Mouse (Mus musculus) thymus, adult 2 months (tissue): ENCODE results near the gene Ap1m2.

ENCODE experiments used
- CTCF ChIP-seq: fragments of 200-500 bp; IDR thresholded peaks from 2 replicates; pipeline ENCODE4 v1.5.1; 2012; ENCODE audit warnings: mild to moderate bottlenecking, control low read depth, low read length, moderate library complexity, borderline replicate concordance; ENCODE audit not compliant: control insufficient read depth, poor library complexity, insufficient read depth; ENCODE audit errors: extremely low read depth
- POLR2A ChIP-seq: fragments of 200-500 bp; IDR thresholded peaks from 2 replicates; pipeline ENCODE4 v1.6.1; 2012; ENCODE audit warnings: mild to moderate bottlenecking, low read length, control low read depth, moderate library complexity; ENCODE audit not compliant: control insufficient read depth, poor library complexity, insufficient read depth; ENCODE audit errors: extremely low read depth

DNA sequence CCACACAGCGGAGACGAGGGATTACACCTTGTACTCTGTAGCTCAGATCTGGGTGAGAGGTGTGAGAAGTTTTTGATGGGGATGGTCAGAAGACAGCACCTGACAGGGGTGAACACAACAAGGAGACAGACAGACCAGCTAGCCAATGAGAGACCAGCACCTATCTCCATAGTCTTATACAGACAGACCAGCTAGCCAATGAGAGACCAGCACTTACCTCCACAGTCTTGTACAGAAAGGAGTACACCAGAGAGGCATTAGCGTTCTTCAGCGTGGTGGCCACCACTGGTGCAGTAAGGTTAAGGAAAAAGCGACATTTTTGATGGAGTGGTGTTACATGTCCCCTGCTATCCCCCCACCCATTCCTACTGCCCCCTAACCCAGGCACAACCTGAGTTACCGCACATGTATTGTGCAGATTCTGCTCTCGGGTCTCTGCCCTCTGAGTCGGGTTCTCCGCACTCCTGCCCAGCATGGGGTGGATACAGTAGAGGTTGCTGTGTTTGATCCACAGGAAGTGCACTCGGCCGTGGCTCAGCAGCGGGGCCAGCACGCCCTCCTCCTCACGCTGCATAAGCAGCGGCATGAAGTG is 2.9 kb downstream of the Ap1m2 start:
- no peak for TF ChIP-seq POLR2A
- TF ChIP-seq CTCF = no peak
